Mouse (Mus musculus): ENCODE results near the gene Rbms3. TPM values are rescaled to one million over a fixed set of nuclear protein-coding genes. Genes with fewer than 3 reads are reported as not detected.

The Rbms3 gene
- total and polyA plus RNA-seq, 3 experiments, result not detected

GRCm38 (mm10) chr9:116848905-116849304 is 780.8 kb downstream of the Rbms3 start:
- no peak overlapping the region for H3K4me3 ChIP-seq (replicated peaks in 1 of 3; ENCODE audit: low read depth in 2 of 3, low read length in 2 of 3, poor library complexity in 1 of 3)
- no peak overlapping the region for H3K4me2 ChIP-seq (ENCODE audit: insufficient read depth, low read depth, poor library complexity, severe bottlenecking)
- no peaks in the 10 kb centered on the region for H3K27me3 ChIP-seq (replicated peaks)
- H3K36me3 ChIP-seq (replicated peaks in 1 of 2; ENCODE audit: control insufficient read depth in 1 of 2, insufficient read depth in 1 of 2, low read length in 1 of 2), result no peaks in the 10 kb centered on the region
- H3K27ac ChIP-seq (ENCODE audit: insufficient read depth, low read depth), result no peak overlapping the region
- dilution Hi-C loops (cut with MboI; ENCODE audit: extremely low pct_ligation_motif_present, extremely low pct_unique_long_range_greater_than_20kb, low sequenced_read_pairs) (no loop called here), in situ Hi-C loops (cut with MboI; ENCODE audit: low pct_ligation_motif_present, low pct_unique_long_range_greater_than_20kb, low sequenced_read_pairs) (no loop called here)
- no peaks in the 10 kb centered on the region for H3K4me1 ChIP-seq (ENCODE audit: control insufficient read depth in 1 of 2, insufficient read depth in 2 of 2)
- TF ChIP-seq ZMIZ1 (IDR thresholded peaks at IDR 0.05; ENCODE audit: low read depth, low read length) (no peak), MAX (IDR thresholded peaks at IDR 0.05; ENCODE audit: low read length) (no peak), MXI1 (IDR thresholded peaks at IDR 0.05; ENCODE audit: low read depth, low read length) (no peak), KAT2A (IDR thresholded peaks at IDR 0.05; ENCODE audit: insufficient replicate concordance, low read length) (no peak), POLR2A (IDR thresholded peaks at IDR 0.05; ENCODE audit: low read depth, low read length) (no peak), USF1 (IDR thresholded peaks at IDR 0.05; ENCODE audit: low read depth, low read length) (no peak), BHLHE40 (IDR thresholded peaks at IDR 0.05; ENCODE audit: low read depth, low read length) (no peak), RCOR1 (conservative IDR thresholded peaks at IDR 0.05; ENCODE audit: low read depth, low read length) (no peak), SIN3A (IDR thresholded peaks at IDR 0.05; ENCODE audit: low read length) (no peak), RAD21 (IDR thresholded peaks at IDR 0.05; ENCODE audit: low read depth, low read length) (no peak), UBTF (IDR thresholded peaks at IDR 0.05; ENCODE audit: low read depth, low read length) (no peak), ZC3H11A (IDR thresholded peaks at IDR 0.05; ENCODE audit: low read depth, low read length) (no peak), MYC (IDR thresholded peaks at IDR 0.05; ENCODE audit: low read depth, low read length) (no peak), EP300 (IDR thresholded peaks at IDR 0.05; ENCODE audit: low read length) (no peak), CHD2 (IDR thresholded peaks at IDR 0.05; ENCODE audit: low read length) (no peak), CTCF (conservative IDR thresholded peaks at IDR 0.05 in 1 of 2, IDR thresholded peaks at IDR 0.05 in 1 of 2; ENCODE audit: low read depth in 2 of 2, low read length in 2 of 2) (no peak), CHD1 (IDR thresholded peaks at IDR 0.05; ENCODE audit: low read depth, low read length) (no peak), HCFC1 (IDR thresholded peaks at IDR 0.05; ENCODE audit: low read depth, low read length) (no peak)
- peaks cover 68% of the 10 kb centered on the region for H3K9me3 ChIP-seq (replicated peaks; ENCODE audit: low read length)
- no peak overlapping the region for H3K9ac ChIP-seq (ENCODE audit: insufficient read depth, low read depth)
- no peak for DNase-seq (ENCODE audit: extremely low read depth)
- no peaks in the 10 kb centered on the region for H3K79me2 ChIP-seq (replicated peaks; ENCODE audit: control insufficient read depth, extremely low read depth, insufficient read depth, poor library complexity, severe bottlenecking)

GRCm38 (mm10) chr9:116848166-116848565 is 781.5 kb downstream of the Rbms3 start:
- Histone ChIP-seq H3K4me1 (ENCODE audit: control insufficient read depth in 1 of 2, insufficient read depth in 2 of 2) (no peaks in the 10 kb centered on the region), H3K27me3 (replicated peaks) (no peaks in the 10 kb centered on the region), H3K27ac (ENCODE audit: insufficient read depth, low read depth) (no peak overlapping the region), H3K9me3 (replicated peaks; ENCODE audit: low read length) (peaks cover 73% of the 10 kb centered on the region), H3K79me2 (replicated peaks; ENCODE audit: control insufficient read depth, extremely low read depth, insufficient read depth, poor library complexity, severe bottlenecking) (no peaks in the 10 kb centered on the region), H3K36me3 (replicated peaks in 1 of 2; ENCODE audit: control insufficient read depth in 1 of 2, insufficient read depth in 1 of 2, low read length in 1 of 2) (no peaks in the 10 kb centered on the region), H3K4me3 (replicated peaks in 1 of 3; ENCODE audit: low read depth in 2 of 3, low read length in 2 of 3, poor library complexity in 1 of 3) (no peak overlapping the region), H3K9ac (ENCODE audit: insufficient read depth, low read depth) (no peak overlapping the region), H3K4me2 (ENCODE audit: insufficient read depth, low read depth, poor library complexity, severe bottlenecking) (no peak overlapping the region)
- no peak for DNase-seq (ENCODE audit: extremely low read depth)
- TF ChIP-seq ETS1 (conservative IDR thresholded peaks at IDR 0.05; ENCODE audit: low read depth, low read length) (no peak), KAT2A (IDR thresholded peaks at IDR 0.05; ENCODE audit: insufficient replicate concordance, low read length) (no peak), JUND (conservative IDR thresholded peaks at IDR 0.05; ENCODE audit: low read depth, low read length) (no peak)
- dilution Hi-C loops (cut with MboI; ENCODE audit: extremely low pct_ligation_motif_present, extremely low pct_unique_long_range_greater_than_20kb, low sequenced_read_pairs) (no loop called here), in situ Hi-C loops (cut with MboI; ENCODE audit: low pct_ligation_motif_present, low pct_unique_long_range_greater_than_20kb, low sequenced_read_pairs) (no loop called here)
